Comparison of ENCODE assay signal across 11 mouse cellular contexts in genomic region chr4:141066709-141067515, GRCm38 (mm10). TPM values are rescaled to one million over a fixed set of nuclear protein-coding genes. Genes with fewer than 3 reads are reported as not detected.
DNase-seq lines count a peak whose midpoint lies in the region; ATAC-seq and TF ChIP-seq lines count a peak whose summit lies in the region.
"Had no signal": no experiment of that assay in that cellular context is flagged by ENCODE, and none has a peak within 500 bp of the region (broad histone marks: within the 10 kb centered on the region; RNA-seq: fewer than 3 reads in every experiment).

No protein-coding gene starts in this region.

- intact Hi-C loops in left cerebral cortex, postnatal 14 days (cut with DNase I): no loop called here

- no peaks in the 10 kb centered on the region for H3K27me3 ChIP-seq in hindbrain, embryonic 14.5 days (ENCODE audit: control insufficient read depth, insufficient read depth, low read length)
- no peaks in the 10 kb centered on the region for H3K27me3 ChIP-seq in hindbrain, embryonic 12.5 days
- no peaks in the 10 kb centered on the region for H3K27me3 ChIP-seq in cerebellum, adult 2 months (ENCODE audit: control insufficient read depth, insufficient read depth, low read length)
- no peaks in the 10 kb centered on the region for H3K27me3 ChIP-seq in heart, postnatal 0 days (ENCODE audit: control insufficient read depth, insufficient read depth, low read length)

- TF ChIP-seq POLR2A in cerebellum, adult 2 months (IDR thresholded peaks at IDR 0.05; ENCODE audit: borderline replicate concordance, insufficient read depth, low read length): no peak

- TF ChIP-seq EP300 in heart, postnatal 0 days (IDR thresholded peaks at IDR 0.05; ENCODE audit: low read depth): no peak

- no peaks in the 10 kb centered on the region for H3K9me3 ChIP-seq in hindbrain, embryonic 14.5 days (ENCODE audit: control insufficient read depth, low read length)
- H3K9me3 ChIP-seq in hindbrain, embryonic 12.5 days (replicated peaks): no peaks in the 10 kb centered on the region
- no peaks in the 10 kb centered on the region for H3K9me3 ChIP-seq in heart, postnatal 0 days (replicated peaks; ENCODE audit: control insufficient read depth, low read length)
- H3K9me3 ChIP-seq: G1E had no signal

- peaks cover 64% of the 10 kb centered on the region for H3K36me3 ChIP-seq in hindbrain, embryonic 14.5 days (replicated peaks; ENCODE audit: control insufficient read depth, insufficient read depth)
- peaks cover 63% of the 10 kb centered on the region for H3K36me3 ChIP-seq in hindbrain, embryonic 12.5 days
- peaks cover 62% of the 10 kb centered on the region for H3K36me3 ChIP-seq in heart, postnatal 0 days (replicated peaks; ENCODE audit: control insufficient read depth, insufficient read depth, low read length)

- H3K4me1 ChIP-seq in hindbrain, embryonic 14.5 days (replicated peaks; ENCODE audit: control insufficient read depth, insufficient read depth, low read length): 0 out of 2 replicates have a peak, but pooled peaks cover 3% of the 10 kb centered on the region
- no peaks in the 10 kb centered on the region for H3K4me1 ChIP-seq in hindbrain, embryonic 12.5 days
- peaks cover 30% of the 10 kb centered on the region for H3K4me1 ChIP-seq in cerebellum, adult 2 months (ENCODE audit: control insufficient read depth, insufficient read depth, low read length)
- H3K4me1 ChIP-seq in heart, postnatal 0 days (ENCODE audit: control insufficient read depth, insufficient read depth): peaks cover 24% of the 10 kb centered on the region

- H3K4me2 ChIP-seq in hindbrain, embryonic 14.5 days (replicated peaks): no peak overlapping the region
- H3K4me2 ChIP-seq in hindbrain, embryonic 12.5 days (replicated peaks): no peak overlapping the region
- no peak overlapping the region for H3K4me2 ChIP-seq in heart, postnatal 0 days (ENCODE audit: low read depth, low read length)

- ATAC-seq in hindbrain, embryonic 14.5 days (ENCODE audit: low FRiP score): no peak
- ATAC-seq in hindbrain, embryonic 12.5 days (ENCODE audit: low FRiP score): no peak
- ATAC-seq in heart, postnatal 0 days (ENCODE audit: insufficient read depth, low read depth): 0 out of 2 replicates have a peak, but pooled peaks have one; percentile 8
- no peak for ATAC-seq in activated CD4-positive, CD25-positive, alpha-beta regulatory T cell, adult 4 months
- no peak for ATAC-seq in erythroid progenitor cell, adult 5-6 weeks (replicated peaks; ENCODE audit: low FRiP score, poor library complexity, severe bottlenecking)

- no peak overlapping the region; the same call in 1 of the 2 replicates for H3K9ac ChIP-seq in hindbrain, embryonic 14.5 days
- H3K9ac ChIP-seq in hindbrain, embryonic 12.5 days: no peak overlapping the region
- H3K9ac ChIP-seq in heart, postnatal 0 days (replicated peaks; ENCODE audit: low read depth, low read length): no peak overlapping the region

- 75% methylated on average over 12 of the region's 12 CpGs for WGBS in hindbrain, embryonic 14.5 days
- WGBS in hindbrain, embryonic 12.5 days: 85% methylated on average over 12 of the region's 12 CpGs
- 17% methylated on average over 12 of the region's 12 CpGs for WGBS in cerebellum, adult 2 months
- WGBS in heart, postnatal 0 days: 63% methylated on average over 12 of the region's 12 CpGs

- DNase-seq in hindbrain, embryonic 14.5 days (ENCODE audit: low spot score): no peak
- peak; percentile 77 to 81 for DNase-seq in cerebellum, adult 2 months
- peak; percentile 15 for DNase-seq in heart, postnatal 0 days (ENCODE audit: low spot score)
- peak; percentile 57 for DNase-seq in lung, postnatal 10 days
- DNase-seq in left cerebral cortex, postnatal 14 days (ENCODE audit: low spot score in 2 of 2): no peak

- H3K4me3 ChIP-seq in hindbrain, embryonic 14.5 days (replicated peaks; ENCODE audit: low read length): no peak overlapping the region
- H3K4me3 ChIP-seq in hindbrain, embryonic 12.5 days: no peak overlapping the region
- H3K4me3 ChIP-seq in cerebellum, adult 2 months (replicated peaks; ENCODE audit: insufficient read depth, low read depth, low read length): no peak overlapping the region
- no peak overlapping the region for H3K4me3 ChIP-seq in heart, postnatal 0 days (ENCODE audit: low read depth, low read length)

- TF ChIP-seq CTCF in cerebellum, adult 2 months (IDR thresholded peaks at IDR 0.05; ENCODE audit: borderline replicate concordance, insufficient read depth, low read depth, low read length): no peak
- TF ChIP-seq CTCF in heart, postnatal 0 days (IDR thresholded peaks at IDR 0.05; ENCODE audit: low read depth): no peak

- peak overlapping the region; percentile 69 for H3K27ac ChIP-seq in hindbrain, embryonic 14.5 days
- no peak overlapping the region for H3K27ac ChIP-seq in hindbrain, embryonic 12.5 days
- H3K27ac ChIP-seq in cerebellum, adult 2 months (ENCODE audit: insufficient read depth, low read length): peak overlapping the region; percentile 78
- peak overlapping the region; percentile 37; the same call in 1 of the 2 replicates for H3K27ac ChIP-seq in heart, postnatal 0 days (ENCODE audit: low read depth)

RNA-seq across cellular contexts. Expression of gene Crocc, which starts 6.6 kb away (rescaled TPM):
- 5.0 and 5.4 TPM in 2 replicates for polyA plus RNA-seq in hindbrain, embryonic 14.5 days (2014; fragmentation: Nextera tagmentation; extraction: Ambion mirVana)
- polyA plus RNA-seq in hindbrain, embryonic 12.5 days (2016; fragmentation: Nextera tagmentation; extraction: Ambion mirVana): 13.2 and 14.1 TPM in 2 replicates
- 39.4 and 41.3 TPM in 2 replicates for polyA plus RNA-seq in cerebellum, adult 2 months (2012; rRNA removed)
- 4.6 and 4.9 TPM in 2 replicates for total RNA-seq in heart, postnatal 0 days (2014; rRNA removed; ENCODE audit: low replicate concordance)
- 1.8 and 2.1 TPM in 2 replicates for polyA plus RNA-seq in heart, postnatal 0 days (2015; fragmentation: Nextera tagmentation; extraction: Ambion mirVana)
- polyA plus RNA-seq in activated CD4-positive, CD25-positive, alpha-beta regulatory T cell, adult 4 months (2017; shearing (Covaris generic)): 1 to 10 TPM in 1 of 2 experiments, under 1 TPM in 1; 0.98 to 1.4 TPM
- total RNA-seq in left cerebral cortex, postnatal 14 days (2021): 10 to 100 TPM; 51.0 to 52.7 TPM
- total RNA-seq in erythroid progenitor cell, adult 5-6 weeks (2015; ENCODE audit: low replicate concordance): 0.36 TPM in 1 of 2 replicates, not detected in the other
- 1.4 TPM in 1 of 2 replicates, not detected in the other for total RNA-seq in erythroid progenitor cell, adult 5-6 weeks (2017; ENCODE audit: low replicate concordance)

RNA-seq across cellular contexts. Expression of gene Necap2, which starts 11.2 kb away (rescaled TPM):
- polyA plus RNA-seq in hindbrain, embryonic 14.5 days (2014; fragmentation: Nextera tagmentation; extraction: Ambion mirVana): 44.2 and 46.9 TPM in 2 replicates
- polyA plus RNA-seq in hindbrain, embryonic 12.5 days (2016; fragmentation: Nextera tagmentation; extraction: Ambion mirVana): 57.6 and 60.7 TPM in 2 replicates
- 66.3 and 68.7 TPM in 2 replicates for polyA plus RNA-seq in cerebellum, adult 2 months (2012; rRNA removed)
- 30.2 and 47.1 TPM in 2 replicates for total RNA-seq in heart, postnatal 0 days (2014; rRNA removed; ENCODE audit: low replicate concordance)
- polyA plus RNA-seq in heart, postnatal 0 days (2015; fragmentation: Nextera tagmentation; extraction: Ambion mirVana): 31.8 and 33.8 TPM in 2 replicates
- polyA plus RNA-seq in activated CD4-positive, CD25-positive, alpha-beta regulatory T cell, adult 4 months (2017; shearing (Covaris generic)): 100 to 1,000 TPM in 1 of 2 experiments, 10 to 100 TPM in 1; 85.5 to 101 TPM
- 10 to 100 TPM; 45.4 to 50.2 TPM for total RNA-seq in left cerebral cortex, postnatal 14 days (2021)
- total RNA-seq in erythroid progenitor cell, adult 5-6 weeks (2015; ENCODE audit: low replicate concordance): 51.1 and 67.4 TPM in 2 replicates
- total RNA-seq in erythroid progenitor cell, adult 5-6 weeks (2017; ENCODE audit: low replicate concordance): 45.2 and 108 TPM in 2 replicates

RNA-seq across cellular contexts. Expression of gene Spata21, which starts 21.2 kb away (rescaled TPM):
- polyA plus RNA-seq in hindbrain, embryonic 14.5 days (2014; fragmentation: Nextera tagmentation; extraction: Ambion mirVana): 0.46 and 0.96 TPM in 2 replicates
- polyA plus RNA-seq in hindbrain, embryonic 12.5 days (2016; fragmentation: Nextera tagmentation; extraction: Ambion mirVana): 0.13 TPM in 1 of 2 replicates, not detected in the other
- 0.21 and 0.48 TPM in 2 replicates for polyA plus RNA-seq in cerebellum, adult 2 months (2012; rRNA removed)
- total RNA-seq in heart, postnatal 0 days (2014; rRNA removed; ENCODE audit: low replicate concordance): not detected in 2 replicates
- 0.04 TPM in 1 of 2 replicates, not detected in the other for polyA plus RNA-seq in heart, postnatal 0 days (2015; fragmentation: Nextera tagmentation; extraction: Ambion mirVana)
- polyA plus RNA-seq in activated CD4-positive, CD25-positive, alpha-beta regulatory T cell, adult 4 months (2017; shearing (Covaris generic)): under 1 TPM; 0.29 to 0.88 TPM
- total RNA-seq in left cerebral cortex, postnatal 14 days (2021): under 1 TPM; 0.20 to 0.38 TPM
- total RNA-seq in erythroid progenitor cell, adult 5-6 weeks (2015; ENCODE audit: low replicate concordance): not detected in 2 replicates
- total RNA-seq in erythroid progenitor cell, adult 5-6 weeks (2017; ENCODE audit: low replicate concordance): not detected in 2 replicates
- total RNA-seq: G1E had no signal
- polyA plus RNA-seq: embryonic facial prominence, embryonic 11.5 days; G1E; liver, embryonic 16.5 days had no signal

RNA-seq across cellular contexts. Expression of gene Mfap2, which starts 56.7 kb away (rescaled TPM):
- 164 and 190 TPM in 2 replicates for polyA plus RNA-seq in hindbrain, embryonic 14.5 days (2014; fragmentation: Nextera tagmentation; extraction: Ambion mirVana)
- polyA plus RNA-seq in hindbrain, embryonic 12.5 days (2016; fragmentation: Nextera tagmentation; extraction: Ambion mirVana): 344 and 345 TPM in 2 replicates
- 3.1 and 3.4 TPM in 2 replicates for polyA plus RNA-seq in cerebellum, adult 2 months (2012; rRNA removed)
- 45.0 and 47.8 TPM in 2 replicates for total RNA-seq in heart, postnatal 0 days (2014; rRNA removed; ENCODE audit: low replicate concordance)
- 114 and 129 TPM in 2 replicates for polyA plus RNA-seq in heart, postnatal 0 days (2015; fragmentation: Nextera tagmentation; extraction: Ambion mirVana)
- not detected for polyA plus RNA-seq in activated CD4-positive, CD25-positive, alpha-beta regulatory T cell, adult 4 months (2017; shearing (Covaris generic))
- 10 to 100 TPM in 1 of 2 experiments, 1 to 10 TPM in 1; 9.5 to 10.5 TPM for total RNA-seq in left cerebral cortex, postnatal 14 days (2021)
- not detected in 2 replicates for total RNA-seq in erythroid progenitor cell, adult 5-6 weeks (2015; ENCODE audit: low replicate concordance)
- total RNA-seq in erythroid progenitor cell, adult 5-6 weeks (2017; ENCODE audit: low replicate concordance): not detected in 2 replicates
- total RNA-seq: G1E had no signal
- polyA plus RNA-seq: G1E had no signal

Comparison
In these comparisons a context has a peak if more than half of its experiments do, and no peak if none do; other contexts are left out.
1. DNase-seq: peak in cerebellum, adult 2 months (2 of 2), heart, postnatal 0 days (single experiment) and lung, postnatal 10 days (single experiment); none in hindbrain, embryonic 14.5 days (single experiment) and left cerebral cortex, postnatal 14 days (0 of 2).